Mouse (Mus musculus): ENCODE results near the gene Slc38a9. TPM values are rescaled to one million over a fixed set of nuclear protein-coding genes. Genes with fewer than 3 reads are reported as not detected.
"Not testable (repeated sequence)": the region's sequence is repeated elsewhere in the genome, so short reads cannot be mapped to it uniquely, and the experiment has no call there.

Gene Slc38a9
- polyA plus RNA-seq, 1 experiment: 9.7 TPM

DNA sequence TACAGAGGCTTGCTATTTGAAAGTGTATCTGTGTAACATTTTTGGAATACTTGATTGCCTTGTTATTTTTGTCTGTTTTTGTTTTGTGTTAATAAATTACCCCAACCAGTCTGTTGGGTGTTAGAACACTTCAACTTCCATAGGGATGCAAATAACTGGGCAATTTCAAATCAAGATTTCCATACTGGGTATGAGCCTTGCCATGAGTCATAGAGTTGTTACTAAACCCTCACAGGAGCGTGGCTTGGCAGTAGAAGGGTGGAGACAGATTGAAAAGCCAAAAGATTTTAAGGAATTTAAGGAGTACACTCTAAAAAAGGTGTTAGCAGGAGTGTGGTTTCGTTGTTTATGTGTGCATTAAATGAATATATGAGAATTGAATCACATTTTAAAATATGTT is 22.8 kb downstream of the Slc38a9 start:
- DNase-seq (ENCODE audit: low read depth): no peak

DNA sequence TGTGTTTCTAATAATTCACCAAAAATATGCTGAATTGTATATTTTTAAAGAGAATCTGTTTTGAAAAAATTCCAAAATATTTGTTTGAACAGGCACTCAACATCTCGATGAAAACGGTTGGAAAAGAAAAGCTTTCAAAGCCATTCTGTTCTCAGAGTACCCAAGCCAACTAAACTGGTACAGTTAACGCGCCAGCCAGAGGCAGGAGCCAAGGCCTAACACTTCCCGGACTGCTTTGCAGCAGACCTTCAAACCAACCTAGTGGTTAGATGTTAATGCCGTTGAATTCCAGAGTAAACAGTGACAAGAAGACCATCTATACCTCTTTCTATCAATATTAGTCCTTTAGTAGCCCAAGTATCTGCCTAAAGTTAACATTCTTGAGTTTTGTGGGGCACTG is 23.4 kb downstream of the Slc38a9 start:
- no peak for DNase-seq (ENCODE audit: low read depth)

GRCm38 (mm10) chr13:112686155-112686554 is 25.6 kb downstream of the Slc38a9 start:
- DNase-seq (ENCODE audit: low read depth): no peak

GRCm38 (mm10) chr13:112692870-112693553 is 32.5 kb downstream of the Slc38a9 start:
- no peak for DNase-seq (ENCODE audit: low read depth)

- DNase-seq (ENCODE audit: low read depth): no peak
These were observed 35.1 kb downstream of the Slc38a9 start for GRCm38 (mm10) chr13:112695526-112696240.

DNA sequence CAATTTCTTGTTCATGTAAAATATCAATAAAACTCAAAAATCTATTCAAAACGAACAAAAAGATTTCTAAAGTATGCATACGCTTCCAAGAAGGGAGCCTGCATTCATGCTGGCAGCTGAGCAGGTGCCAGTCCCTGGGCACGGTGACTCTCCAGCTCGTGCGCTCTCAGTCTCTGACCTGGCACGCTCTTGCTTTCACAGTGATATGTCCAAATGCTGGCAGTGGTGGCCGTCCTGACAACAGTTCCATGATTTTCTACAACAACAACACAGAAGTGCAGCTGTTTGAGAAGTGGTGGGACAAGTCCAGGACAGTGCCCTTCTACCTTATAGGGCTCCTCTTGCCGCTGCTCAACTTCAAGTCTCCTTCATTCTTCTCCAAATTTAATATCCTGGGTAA is 40.7 kb downstream of the Slc38a9 start:
- no peak for DNase-seq (ENCODE audit: low read depth)

DNA sequence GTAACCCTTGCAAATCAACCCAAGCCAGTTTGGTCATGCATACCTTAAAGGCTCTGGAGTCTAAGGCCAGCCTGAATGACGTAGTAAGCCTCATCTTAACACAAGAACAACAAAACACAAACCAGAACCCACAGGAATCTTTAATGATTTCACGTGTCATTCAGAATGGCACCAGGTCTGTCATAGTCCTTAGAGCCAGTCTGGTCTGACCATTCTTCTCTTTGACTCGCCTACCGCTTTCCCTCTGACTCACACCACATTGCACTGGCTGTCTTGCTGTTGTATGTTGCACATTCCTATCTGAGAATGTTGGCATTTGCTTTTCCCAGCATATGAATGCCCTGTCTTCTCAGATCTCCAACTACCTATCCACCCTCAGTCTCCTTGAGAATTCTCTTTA is 45.8 kb downstream of the Slc38a9 start:
- no peak for DNase-seq (ENCODE audit: low read depth)

GRCm38 (mm10) chr13:112720078-112720736 is 59.7 kb downstream of the Slc38a9 start:
- DNase-seq (ENCODE audit: low read depth): no peak

DNA sequence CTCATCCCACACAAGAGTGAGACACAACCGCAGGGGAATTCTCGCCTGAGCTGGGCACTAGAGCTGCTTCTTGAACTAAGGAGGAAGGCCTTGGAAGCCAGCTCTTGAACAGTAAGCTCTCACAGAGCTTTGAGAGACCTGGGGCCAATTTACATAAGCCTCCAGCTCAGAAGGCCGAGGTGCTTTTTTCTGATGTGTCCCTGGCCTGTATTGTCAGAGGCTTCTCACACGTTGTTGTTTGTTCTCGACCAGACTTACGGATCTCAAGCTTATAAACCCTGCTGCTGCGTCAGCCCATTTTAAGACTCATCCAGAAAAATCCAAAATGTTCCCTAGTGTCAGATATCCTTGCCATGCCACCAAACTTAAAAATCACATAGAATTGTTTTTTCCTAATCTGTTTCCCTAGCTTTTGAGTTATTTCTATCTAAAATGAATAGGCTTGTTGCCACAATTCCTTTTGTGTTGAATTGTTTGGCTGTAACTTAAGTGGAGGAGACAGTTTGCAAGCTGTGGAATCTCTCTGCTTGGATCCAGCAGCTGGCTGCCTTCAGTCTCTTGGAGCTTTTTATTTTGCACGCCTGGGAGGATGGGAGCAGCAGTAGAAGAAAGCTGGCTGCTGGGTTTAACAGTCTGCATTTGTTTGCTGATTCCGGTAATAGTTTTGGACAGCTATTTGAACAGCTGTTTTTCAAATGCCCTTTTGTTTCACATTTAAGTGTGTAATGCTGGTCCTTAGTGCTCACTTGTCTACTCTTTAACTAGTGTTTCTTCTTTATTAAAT is 61.6 kb downstream of the Slc38a9 start:
- DNase-seq (ENCODE audit: low read depth): no peak

GRCm38 (mm10) chr13:112724260-112724659 is 63.7 kb downstream of the Slc38a9 start:
- not testable (repeated sequence) for DNase-seq (ENCODE audit: low read depth)

DNA sequence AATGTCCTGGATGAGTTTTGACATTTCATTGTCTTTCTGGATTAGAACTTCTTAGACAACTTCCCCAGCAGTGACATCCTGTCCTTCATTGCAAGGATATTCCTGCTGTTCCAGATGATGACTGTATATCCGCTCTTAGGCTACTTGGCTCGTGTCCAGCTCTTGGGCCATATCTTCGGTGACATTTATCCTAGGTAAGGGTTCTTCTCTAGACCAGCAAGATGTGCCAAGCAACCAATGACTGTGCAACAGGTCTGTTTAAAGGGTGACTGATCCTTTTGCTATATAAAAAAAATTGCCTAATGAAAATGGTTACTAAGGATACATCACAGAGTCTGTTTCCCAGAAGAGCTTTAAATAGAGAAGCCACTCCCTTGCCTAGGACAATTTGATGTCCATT is 65.5 kb downstream of the Slc38a9 start:
- peak; percentile 62 for DNase-seq (ENCODE audit: low read depth)

DNA sequence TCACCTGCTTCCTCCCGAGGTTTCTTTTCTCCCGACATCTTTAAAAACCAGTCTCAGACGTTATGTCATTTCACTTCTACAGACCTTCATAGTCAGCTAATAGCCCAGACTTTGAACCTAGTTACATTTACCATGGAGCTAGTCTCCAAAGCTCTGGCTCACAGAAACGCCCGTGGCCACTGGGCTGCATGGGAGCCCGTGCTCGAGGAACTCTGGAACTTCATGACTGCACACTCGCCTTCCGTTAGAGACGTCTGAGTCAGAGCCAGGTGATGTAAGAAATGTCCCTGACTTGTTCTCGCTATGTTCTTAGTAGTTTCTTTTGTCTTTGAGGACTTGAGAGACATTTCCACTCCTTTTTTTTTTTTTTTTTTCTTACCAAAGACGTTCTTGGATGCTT is 72.8 kb downstream of the Slc38a9 start:
- DNase-seq (ENCODE audit: low read depth): no peak

GRCm38 (mm10) chr13:112734906-112735713 is 74.6 kb downstream of the Slc38a9 start:
- DNase-seq (ENCODE audit: low read depth): no peak

DNA sequence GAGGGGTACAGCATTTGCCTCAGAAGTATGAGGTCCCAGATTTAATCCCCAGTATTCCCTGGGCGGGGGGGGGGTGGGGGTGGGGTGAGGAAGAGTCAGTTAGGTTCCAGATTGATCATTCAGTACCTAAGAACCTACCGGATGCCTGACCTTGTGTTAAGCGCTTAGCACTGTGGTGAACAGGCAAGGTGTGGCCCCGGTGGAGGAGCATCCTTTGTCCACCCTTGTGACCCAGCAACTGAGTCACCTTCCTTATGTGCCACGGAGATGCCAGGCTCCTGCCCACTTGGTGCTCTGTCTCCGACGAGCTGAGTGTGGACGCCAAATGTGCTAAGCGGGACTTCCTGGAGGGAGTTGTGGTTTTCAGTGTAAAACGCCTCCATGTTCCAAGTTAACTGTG is 75.9 kb downstream of the Slc38a9 start:
- no peak for DNase-seq (ENCODE audit: low read depth)

GRCm38 (mm10) chr13:112737110-112737509 is 76.6 kb downstream of the Slc38a9 start:
- DNase-seq (ENCODE audit: low read depth): no peak

- DNase-seq (ENCODE audit: low read depth): no peak
These were observed 77.5 kb downstream of the Slc38a9 start for GRCm38 (mm10) chr13:112738005-112738404.

GRCm38 (mm10) chr13:112740073-112740472 is 79.5 kb downstream of the Slc38a9 start:
- DNase-seq (ENCODE audit: low read depth): no peak

DNA sequence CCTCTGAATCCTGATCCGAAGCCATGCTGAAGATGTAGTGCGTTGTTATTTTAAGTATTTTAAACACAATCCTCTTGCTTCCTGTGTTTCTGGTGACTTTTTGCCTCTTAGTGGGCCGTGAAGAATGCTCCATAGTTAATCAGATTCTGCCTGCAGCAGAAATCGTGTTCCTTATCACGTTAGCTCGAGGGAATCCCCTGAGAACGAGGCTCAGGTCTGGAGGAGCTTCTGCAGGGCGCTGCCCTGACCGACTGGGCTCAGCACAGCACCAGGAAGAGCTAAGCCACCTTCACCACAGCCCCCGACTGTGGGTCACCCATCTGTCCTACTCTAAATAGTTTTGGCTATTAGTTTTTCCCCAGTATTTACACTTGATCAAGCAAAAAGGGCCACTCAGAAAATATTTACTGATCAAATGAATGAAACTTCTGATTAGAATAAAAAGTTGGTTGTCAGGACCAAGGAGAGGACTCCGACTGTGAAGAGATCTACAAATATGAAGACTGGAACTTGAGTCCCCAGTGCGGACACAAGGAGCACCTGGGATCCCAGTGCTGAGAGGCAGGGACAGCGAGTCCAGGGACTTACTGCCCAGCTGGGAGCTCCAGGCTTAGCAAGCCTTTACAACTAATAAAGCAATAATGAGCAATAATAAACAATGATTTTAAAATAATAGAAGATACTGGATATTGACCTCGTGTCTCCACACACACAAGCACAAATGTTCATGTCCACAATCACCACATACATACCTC is 81.7 kb downstream of the Slc38a9 start:
- no peak for DNase-seq (ENCODE audit: low read depth)

- no peak for DNase-seq (ENCODE audit: low read depth)
These were observed 83.1 kb downstream of the Slc38a9 start for GRCm38 (mm10) chr13:112743647-112744046.

- DNase-seq (ENCODE audit: low read depth): no peak
These were observed 83.7 kb downstream of the Slc38a9 start for GRCm38 (mm10) chr13:112744061-112744849.
